Mouse (Mus musculus): ENCODE results near the gene Avil. TPM values are rescaled to one million over a fixed set of nuclear protein-coding genes. Genes with fewer than 3 reads are reported as not detected.

Gene Avil
- total and polyA plus RNA-seq, 3 experiments: 10.1 to 49.7 (median 16.0) TPM

GRCm38 (mm10) chr10:127059174-127059967 lies 58.9 kb downstream of the Avil start:
- Histone ChIP-seq H3K4me1 (ENCODE audit: control insufficient read depth in 1 of 2, insufficient read depth in 2 of 2, low read length in 2 of 2) (peaks cover 3 to 10% of the 10 kb centered on the region in 2 experiments; a peak in 2 of 4 replicates), H3K9me3 (replicated peaks; ENCODE audit: insufficient read depth, low read length) (no peaks in the 10 kb centered on the region), H3K4me3 (ENCODE audit: control insufficient read depth in 1 of 2, insufficient read depth in 1 of 2, low read depth in 2 of 2, low read length in 2 of 2) (peak overlapping the region; percentile 35 to 63), H3K9ac (ENCODE audit: control insufficient read depth, low read depth, low read length, poor library complexity, severe bottlenecking) (peak overlapping the region; percentile 61), H3K27me3 (ENCODE audit: control insufficient read depth in 1 of 2, insufficient read depth in 2 of 2, low read length in 2 of 2) (no peaks in the 10 kb centered on the region), H3K36me3 (ENCODE audit: control insufficient read depth in 1 of 2, insufficient read depth in 2 of 2, low read length in 2 of 2) (peaks cover 0 to 6% of the 10 kb centered on the region in 2 experiments; a peak in 2 of 4 replicates), H3K27ac (ENCODE audit: control insufficient read depth, low read depth, low read length) (no peak overlapping the region), H3K79me2 (ENCODE audit: control insufficient read depth, insufficient read depth, low read length, poor library complexity) (peaks cover 10% of the 10 kb centered on the region)
- TF ChIP-seq POLR2AphosphoS2 (IDR thresholded peaks at IDR 0.05; ENCODE audit: low read length) (no peak), ETS1 (IDR thresholded peaks at IDR 0.05; ENCODE audit: low read depth, low read length) (no peak), E2F4 (IDR thresholded peaks at IDR 0.05; ENCODE audit: borderline replicate concordance, low read depth, low read length) (no peak), MAZ (IDR thresholded peaks at IDR 0.05; ENCODE audit: low read depth, low read length) (no peak), RCOR1 (IDR thresholded peaks at IDR 0.05; ENCODE audit: low read depth, low read length) (no peak), KAT2A (conservative IDR thresholded peaks at IDR 0.05; ENCODE audit: low read depth, low read length) (no peak), CTCF (IDR thresholded peaks at IDR 0.05 in 2 of 3, conservative IDR thresholded peaks at IDR 0.05 in 1 of 3; ENCODE audit: control insufficient read depth in 1 of 3, insufficient read depth in 1 of 3, low read depth in 2 of 3, low read length in 3 of 3, poor library complexity in 1 of 3, severe bottlenecking in 1 of 3) (no peak), USF1 (IDR thresholded peaks at IDR 0.05; ENCODE audit: low read depth, low read length) (no peak), TCF12 (IDR thresholded peaks at IDR 0.05; ENCODE audit: low read depth, low read length) (no peak), TAL1 (IDR thresholded peaks at IDR 0.05; ENCODE audit: low read length) (no peak), MYC (IDR thresholded peaks at IDR 0.05; ENCODE audit: low read depth, low read length) (no peak), CHD2 (IDR thresholded peaks at IDR 0.05; ENCODE audit: low read length) (no peak), BHLHE40 (IDR thresholded peaks at IDR 0.05; ENCODE audit: borderline replicate concordance, low read depth, low read length) (no peak), MEF2A (IDR thresholded peaks at IDR 0.05; ENCODE audit: extremely low read depth, insufficient replicate concordance, low read depth, low read length, poor library complexity, severe bottlenecking) (no peak), ZC3H11A (IDR thresholded peaks at IDR 0.05; ENCODE audit: low read depth, low read length) (no peak), RAD21 (IDR thresholded peaks at IDR 0.05; ENCODE audit: low read depth, low read length) (no peak), MXI1 (IDR thresholded peaks at IDR 0.05; ENCODE audit: low read depth, low read length) (no peak), MAX (IDR thresholded peaks at IDR 0.05; ENCODE audit: low read length) (no peak), ZNF384 (IDR thresholded peaks at IDR 0.05; ENCODE audit: low read depth, low read length) (no peak), NRF1 (IDR thresholded peaks at IDR 0.05; ENCODE audit: insufficient read depth, low read depth, low read length, poor library complexity, severe bottlenecking) (no peak)
- DNase-seq (ENCODE audit: low read depth, low spot score): no peak
